Mouse (Mus musculus) myocyte (in vitro differentiated cells): ENCODE data around the gene Prkg1. TPM values are rescaled to one million over a fixed set of nuclear protein-coding genes. Genes with fewer than 3 reads are reported as not detected.

Experiments
- H3K27me3 ChIP-seq: one replicate; pipeline ENCODE4 v1.6.1; 2011; ENCODE audit not compliant: control insufficient read depth, insufficient read depth, insufficient read length
- H3K36me3 ChIP-seq: one replicate; pipeline ENCODE4 v1.6.1; 2011; ENCODE audit not compliant: control insufficient read depth, insufficient read depth
- H3K4me2 ChIP-seq: one replicate; pipeline ENCODE4 v1.6.1; 2011; ENCODE audit warnings: low read depth, control low read depth
- H3K4me3 ChIP-seq: one replicate; pipeline ENCODE4 v1.5.1; 2011; ENCODE audit warnings: mild to moderate bottlenecking, control low read depth, moderate library complexity
- H3K79me2 ChIP-seq: one replicate; pipeline ENCODE4 v1.6.1; 2011; ENCODE audit not compliant: control insufficient read depth, insufficient read depth
- H3ac ChIP-seq: one replicate; pipeline ENCODE4 v1.6.1; 2011; ENCODE audit not compliant: control insufficient read depth, insufficient read length
- CEBPB ChIP-seq: IDR thresholded peaks from 2 replicates; pipeline ENCODE4 v1.6.1; 2011; ENCODE audit warnings: mild to moderate bottlenecking, moderate library complexity; ENCODE audit not compliant: poor library complexity, insufficient read depth, severe bottlenecking
- E2F4 ChIP-seq: IDR thresholded peaks from one replicate; pipeline ENCODE4 v1.6.1; 2011; ENCODE audit warnings: mild to moderate bottlenecking, control low read depth, moderate library complexity; ENCODE audit not compliant: insufficient read depth
- MAX ChIP-seq: IDR thresholded peaks from one replicate; pipeline ENCODE4 v1.6.1; 2011; ENCODE audit warnings: low read depth, mild to moderate bottlenecking, control low read depth
- MYOD1 ChIP-seq, 3 experiments: IDR thresholded peaks; one replicate each; pipeline ENCODE4 v1.6.1; 2011; ENCODE audit warnings: control low read depth in 2 of 3, low read depth in 2 of 3, mild to moderate bottlenecking in 2 of 3, moderate library complexity in 1 of 3; ENCODE audit not compliant: insufficient read length in 2 of 3, control insufficient read depth in 1 of 3
- MYOG ChIP-seq, 3 experiments: IDR thresholded peaks; one replicate each; pipeline ENCODE4 v1.6.1; 2011; ENCODE audit warnings: control low read depth in 2 of 3, low read depth in 2 of 3, mild to moderate bottlenecking in 2 of 3; ENCODE audit not compliant: insufficient read length in 2 of 3, control insufficient read depth in 1 of 3, insufficient read depth in 1 of 3
- POLR2A ChIP-seq: IDR thresholded peaks from one replicate; pipeline ENCODE4 v1.6.1; 2011; ENCODE audit warnings: low read depth, mild to moderate bottlenecking, control low read depth, moderate library complexity; ENCODE audit not compliant: insufficient read length
- POLR2AphosphoS2 ChIP-seq: IDR thresholded peaks from one replicate; pipeline ENCODE4 v1.6.1; 2011; ENCODE audit warnings: low read depth, control low read depth; ENCODE audit not compliant: insufficient read length
- REST ChIP-seq: IDR thresholded peaks from one replicate; pipeline ENCODE4 v1.6.1; 2011; ENCODE audit warnings: mild to moderate bottlenecking, control low read depth, moderate library complexity; ENCODE audit not compliant: insufficient read depth, insufficient read length
- SRF ChIP-seq: IDR thresholded peaks from one replicate; pipeline ENCODE4 v1.6.1; 2011; ENCODE audit warnings: low read depth; ENCODE audit not compliant: control insufficient read depth, insufficient read length
- TCF12 ChIP-seq: IDR thresholded peaks from one replicate; pipeline ENCODE4 v1.6.1; 2011; ENCODE audit warnings: mild to moderate bottlenecking, control low read depth; ENCODE audit not compliant: poor library complexity, insufficient read depth, severe bottlenecking
- TCF3 ChIP-seq: IDR thresholded peaks from one replicate; pipeline ENCODE4 v1.6.1; 2011; ENCODE audit warnings: low read depth, control low read depth; ENCODE audit not compliant: insufficient read length
- USF1 ChIP-seq: IDR thresholded peaks from one replicate; pipeline ENCODE4 v1.6.1; 2011; ENCODE audit warnings: low read depth, mild to moderate bottlenecking, control low read depth, moderate library complexity
- polyA plus RNA-seq: library from polyadenylated mRNA; unstranded; fragments of >200 nt; fragmentation: generic; extraction: Trizol; gene quantifications from one replicate; pipeline ENCODE4 v1.2.1, GENCODE M21; 2012; ENCODE audit warnings: missing spikeins

Gene Prkg1
- polyA plus RNA-seq, 1 experiment: 1.7 TPM

GRCm38 (mm10) chr19:31663437-31664158 is 101.2 kb downstream of the Prkg1 start:
- no peaks in the 10 kb centered on the region for H3K79me2 ChIP-seq
- peak overlapping the region; percentile 21 for H3K4me3 ChIP-seq
- H3K27me3 ChIP-seq: no peaks in the 10 kb centered on the region
- peak overlapping the region; percentile 33 for H3ac ChIP-seq
- no peaks in the 10 kb centered on the region for H3K36me3 ChIP-seq
- H3K4me2 ChIP-seq: peak overlapping the region; percentile 66
- TF ChIP-seq POLR2AphosphoS2: no peak
- no peak for TF ChIP-seq USF1
- TF ChIP-seq REST: no peak
- TF ChIP-seq SRF: no peak
- no peak for TF ChIP-seq TCF12
- TF ChIP-seq MYOG (IDR thresholded peaks at IDR 0.05; ENCODE audit: control insufficient read depth in 1 of 3, insufficient read depth in 1 of 3, insufficient read length in 2 of 3, low read depth in 2 of 3): no peak
- no peak for TF ChIP-seq MAX
- TF ChIP-seq E2F4: no peak
- TF ChIP-seq MYOD1 (IDR thresholded peaks at IDR 0.05; ENCODE audit: control insufficient read depth in 1 of 3, insufficient read length in 2 of 3, low read depth in 2 of 3): no peak
- TF ChIP-seq TCF3: no peak
- TF ChIP-seq CEBPB: no peak

DNA sequence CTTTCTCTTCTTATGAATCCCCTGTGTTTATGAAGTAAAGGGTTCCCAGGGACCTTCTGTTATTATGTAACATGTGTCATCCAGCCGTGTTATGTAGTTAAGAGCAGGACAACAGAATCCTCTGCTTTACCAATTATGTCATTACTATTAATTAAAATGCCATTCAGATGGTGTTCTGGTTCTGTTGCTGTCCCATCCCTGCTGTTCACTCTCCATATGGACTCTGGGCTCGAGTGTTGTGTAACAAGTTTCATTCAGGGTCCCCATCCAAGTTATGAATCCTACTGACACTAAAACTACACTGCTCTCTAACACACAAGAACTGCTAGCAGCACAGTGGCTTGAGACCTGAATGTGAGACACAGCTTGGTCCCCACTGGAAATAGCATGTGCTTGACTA is 102.0 kb downstream of the Prkg1 start:
- H3K79me2 ChIP-seq: no peaks in the 10 kb centered on the region
- no peak for TF ChIP-seq TCF12
- no peak for TF ChIP-seq MYOD1 (IDR thresholded peaks at IDR 0.05; ENCODE audit: control insufficient read depth in 1 of 3, insufficient read length in 2 of 3, low read depth in 2 of 3)
- no peak for TF ChIP-seq SRF
- no peak for TF ChIP-seq TCF3
- TF ChIP-seq USF1: no peak
- no peak for TF ChIP-seq MAX
- TF ChIP-seq CEBPB: no peak
- TF ChIP-seq POLR2AphosphoS2: no peak
- no peak for TF ChIP-seq E2F4
- no peak for TF ChIP-seq MYOG (IDR thresholded peaks at IDR 0.05; ENCODE audit: control insufficient read depth in 1 of 3, insufficient read depth in 1 of 3, insufficient read length in 2 of 3, low read depth in 2 of 3)
- no peak for TF ChIP-seq REST
- TF ChIP-seq POLR2A: no peak
- H3K36me3 ChIP-seq: no peaks in the 10 kb centered on the region
- H3ac ChIP-seq: no peak overlapping the region
- no peaks in the 10 kb centered on the region for H3K27me3 ChIP-seq
- H3K4me3 ChIP-seq: no peak overlapping the region
- no peak overlapping the region for H3K4me2 ChIP-seq

GRCm38 (mm10) chr19:31658751-31659397 is 106.0 kb downstream of the Prkg1 start:
- no peak overlapping the region for H3ac ChIP-seq
- no peaks in the 10 kb centered on the region for H3K36me3 ChIP-seq
- no peak for TF ChIP-seq E2F4
- TF ChIP-seq TCF3: no peak
- TF ChIP-seq SRF: no peak
- no peak for TF ChIP-seq USF1
- TF ChIP-seq REST: no peak
- no peak for TF ChIP-seq MAX
- TF ChIP-seq MYOG (IDR thresholded peaks at IDR 0.05; ENCODE audit: control insufficient read depth in 1 of 3, insufficient read depth in 1 of 3, insufficient read length in 2 of 3, low read depth in 2 of 3): no peak
- TF ChIP-seq POLR2AphosphoS2: no peak
- no peak overlapping the region for H3K4me3 ChIP-seq
- no peak overlapping the region for H3K4me2 ChIP-seq
- H3K79me2 ChIP-seq: no peaks in the 10 kb centered on the region
- H3K27me3 ChIP-seq: no peaks in the 10 kb centered on the region

DNA sequence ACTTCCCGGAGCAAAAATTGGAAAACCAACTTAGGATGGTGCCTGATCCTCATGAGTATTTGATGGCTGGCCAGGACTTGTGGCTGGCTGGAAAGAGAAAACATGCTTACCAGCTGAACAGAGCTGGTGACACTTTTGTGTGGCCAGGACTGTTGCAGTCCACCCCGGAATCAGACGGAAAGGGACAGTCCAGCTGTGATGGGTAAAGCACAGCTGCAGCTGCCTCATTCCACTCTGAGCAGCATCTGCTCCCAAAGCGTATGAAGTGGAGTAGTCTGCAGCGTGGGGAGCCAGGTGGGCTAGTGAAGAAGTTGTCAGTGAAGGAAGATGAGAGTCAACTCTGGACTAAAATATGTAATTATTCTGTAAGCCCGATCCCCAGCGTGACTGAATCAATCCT is 108.6 kb downstream of the Prkg1 start:
- H3ac ChIP-seq: no peak overlapping the region
- no peaks in the 10 kb centered on the region for H3K27me3 ChIP-seq
- TF ChIP-seq E2F4 (no peak), MAX (no peak), REST (no peak), SRF (no peak)
- no peak overlapping the region for H3K4me2 ChIP-seq
- no peaks in the 10 kb centered on the region for H3K36me3 ChIP-seq
- no peak overlapping the region for H3K4me3 ChIP-seq
- H3K79me2 ChIP-seq: no peaks in the 10 kb centered on the region

GRCm38 (mm10) chr19:31655826-31656225 is 109.0 kb downstream of the Prkg1 start:
- Histone ChIP-seq H3K4me2 (no peak overlapping the region), H3K27me3 (no peaks in the 10 kb centered on the region), H3K4me3 (no peak overlapping the region), H3ac (no peak overlapping the region), H3K79me2 (no peaks in the 10 kb centered on the region), H3K36me3 (no peaks in the 10 kb centered on the region)
- TF ChIP-seq CEBPB (no peak), POLR2A (no peak), POLR2AphosphoS2 (no peak), REST (no peak), TCF12 (no peak), SRF (no peak)
